In the genomic region with DNA sequence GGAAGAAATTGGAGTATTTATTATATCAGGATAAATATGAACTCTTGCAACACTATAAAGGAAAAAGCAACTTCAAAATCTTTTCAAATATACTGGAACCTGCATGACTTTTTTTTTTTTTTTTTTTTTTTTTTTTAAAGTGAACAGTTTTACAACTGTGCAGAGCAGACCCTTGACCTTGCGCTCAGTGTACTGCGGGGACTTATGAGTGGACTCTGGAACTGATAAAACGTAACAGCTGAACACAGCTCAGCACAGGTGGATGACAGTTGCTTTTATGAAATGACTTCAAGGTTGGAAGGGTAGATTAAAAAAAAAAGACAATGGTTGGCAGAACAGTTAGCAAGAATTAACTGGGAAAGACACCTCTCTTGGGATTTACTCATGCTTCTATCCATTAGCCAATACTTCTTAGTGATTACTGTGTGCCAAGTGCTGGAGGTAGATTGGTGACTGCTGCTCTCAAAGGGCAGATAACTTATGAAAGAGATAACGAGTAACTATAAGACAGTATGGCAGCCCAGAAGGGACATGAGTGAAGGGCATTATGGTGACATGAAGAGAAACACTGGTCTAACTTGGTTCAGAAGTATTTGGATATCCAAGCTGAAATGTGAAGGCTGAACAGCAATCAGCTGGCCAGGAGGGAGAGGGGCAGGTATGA, we compare ENCODE assay signal across 25 mouse cellular contexts. TPM values are rescaled to one million over a fixed set of nuclear protein-coding genes. Genes with fewer than 3 reads are reported as not detected.
A peak's percentile ranks its signal among the peaks of the same experiment; 100 is the strongest.
DNase-seq lines count a peak whose midpoint lies in the region; ATAC-seq and TF ChIP-seq lines count a peak whose summit lies in the region.
"Had no signal": no experiment of that assay in that cellular context is flagged by ENCODE, and none has a peak within 500 bp of the region (broad histone marks: within the 10 kb centered on the region; RNA-seq: fewer than 3 reads in every experiment).

No protein-coding gene starts in this region.

- no peaks in the 10 kb centered on the region; the same call in 1 of the 2 replicates for H3K36me3 ChIP-seq in liver, embryonic 14.5 days (replicated peaks; ENCODE audit: control insufficient read depth, insufficient read depth, low read depth)
- H3K36me3 ChIP-seq in liver, embryonic 12.5 days, result peaks cover 8% of the 10 kb centered on the region
- 0 out of 2 replicates have a peak, but pooled peaks cover 2% of the 10 kb centered on the region for H3K36me3 ChIP-seq in intestine, embryonic 16.5 days (ENCODE audit: control insufficient read depth, insufficient read depth, low read length)
- no peaks in the 10 kb centered on the region for H3K36me3 ChIP-seq in lung, postnatal 0 days (ENCODE audit: insufficient read depth, low read length)

- no peak overlapping the region for H3K4me2 ChIP-seq in liver, embryonic 14.5 days (ENCODE audit: low read depth)
- H3K4me2 ChIP-seq in liver, embryonic 12.5 days, result no peak overlapping the region
- H3K4me2 ChIP-seq in intestine, embryonic 16.5 days (ENCODE audit: low read depth, low read length), result peak overlapping the region; percentile 37; the same call in 1 of the 2 replicates
- no peak overlapping the region for H3K4me2 ChIP-seq in lung, postnatal 0 days (replicated peaks; ENCODE audit: low read depth, low read length)
- H3K4me2 ChIP-seq: forebrain, embryonic 13.5 days; heart, embryonic 12.5 days; hindbrain, embryonic 15.5 days had no signal

- H3K9ac ChIP-seq in liver, embryonic 14.5 days (replicated peaks), result no peak overlapping the region
- no peak overlapping the region for H3K9ac ChIP-seq in liver, embryonic 12.5 days
- H3K9ac ChIP-seq in intestine, embryonic 16.5 days (ENCODE audit: low read depth, low read length), result no peak overlapping the region
- H3K9ac ChIP-seq in lung, postnatal 0 days (replicated peaks; ENCODE audit: low read depth), result no peak overlapping the region
- H3K9ac ChIP-seq: forebrain, embryonic 13.5 days; forebrain, postnatal 0 days; heart, embryonic 12.5 days; hindbrain, embryonic 15.5 days had no signal

- TF ChIP-seq CTCF in liver, embryonic 14.5 days (IDR thresholded peaks at IDR 0.05; ENCODE audit: low read depth), result no peak
- no peak for TF ChIP-seq CTCF in lung, postnatal 0 days (IDR thresholded peaks at IDR 0.05)

- peak; percentile 29 for DNase-seq in kidney, adult 9 months
- DNase-seq in kidney, adult 18-20 months, result no peak
- DNase-seq in liver, embryonic 14.5 days (ENCODE audit: low read depth in 3 of 3, low spot score in 3 of 3), result peak in 1 of 3 experiments; percentile 15
- DNase-seq in lung, postnatal 0 days (ENCODE audit: low spot score), result no peak
- DNase-seq in layer of hippocampus, adult 18-20 months (ENCODE audit: low spot score in 2 of 2), result no peak
- DNase-seq: adrenal gland, adult 8-10 months; adrenal gland, postnatal 36 days; cerebellum, adult 11-12 months; cerebellum, adult 9-11 months; cerebellum, postnatal 36 days; forebrain, postnatal 0 days; gastrocnemius, postnatal 14 days; heart, postnatal 36 days had no signal

- 58% methylated on average over 4 of the region's 4 CpGs for WGBS in liver, embryonic 14.5 days (ENCODE audit: insufficient replicate concordance)
- WGBS in liver, embryonic 12.5 days (ENCODE audit: insufficient replicate concordance), result 72% methylated on average over 4 of the region's 4 CpGs
- 62% methylated on average over 4 of the region's 4 CpGs for WGBS in intestine, embryonic 16.5 days
- WGBS in lung, postnatal 0 days, result 82% methylated on average over 4 of the region's 4 CpGs

- no peak overlapping the region for H3K4me3 ChIP-seq in liver, embryonic 14.5 days (ENCODE audit: insufficient read depth in 1 of 2, low read depth in 2 of 2, low read length in 2 of 2)
- no peak overlapping the region for H3K4me3 ChIP-seq in liver, embryonic 12.5 days
- no peak overlapping the region for H3K4me3 ChIP-seq in intestine, embryonic 16.5 days (ENCODE audit: low read length)
- H3K4me3 ChIP-seq in lung, postnatal 0 days (ENCODE audit: low read depth, low read length), result no peak overlapping the region
- H3K4me3 ChIP-seq: embryonic facial prominence, embryonic 10.5 days; forebrain, embryonic 13.5 days; heart, embryonic 12.5 days; hindbrain, embryonic 15.5 days had no signal

- H3K27me3 ChIP-seq in liver, embryonic 14.5 days (ENCODE audit: control insufficient read depth, insufficient read depth, low read length), result no peaks in the 10 kb centered on the region; the same call in 1 of the 2 replicates
- peaks cover 4% of the 10 kb centered on the region; the same call in 1 of the 2 replicates for H3K27me3 ChIP-seq in liver, embryonic 12.5 days (replicated peaks)
- no peaks in the 10 kb centered on the region for H3K27me3 ChIP-seq in intestine, embryonic 16.5 days (replicated peaks; ENCODE audit: control insufficient read depth, insufficient read depth, low read length)
- H3K27me3 ChIP-seq in lung, postnatal 0 days (replicated peaks; ENCODE audit: insufficient read depth, low read length), result no peaks in the 10 kb centered on the region
- H3K27me3 ChIP-seq: CH12.LX had no signal

- no peak overlapping the region for H3K27ac ChIP-seq in liver, embryonic 14.5 days
- no peak overlapping the region for H3K27ac ChIP-seq in liver, embryonic 12.5 days
- H3K27ac ChIP-seq in intestine, embryonic 16.5 days (ENCODE audit: low read length), result peak overlapping the region; percentile 69
- H3K27ac ChIP-seq in lung, postnatal 0 days (ENCODE audit: low read length), result no peak overlapping the region
- H3K27ac ChIP-seq: embryonic facial prominence, embryonic 10.5 days; forebrain, embryonic 13.5 days; hindbrain, embryonic 15.5 days had no signal

- no peaks in the 10 kb centered on the region for H3K9me3 ChIP-seq in liver, embryonic 14.5 days (ENCODE audit: control insufficient read depth, low read length)
- H3K9me3 ChIP-seq in liver, embryonic 12.5 days (replicated peaks), result no peaks in the 10 kb centered on the region
- no peaks in the 10 kb centered on the region for H3K9me3 ChIP-seq in intestine, embryonic 16.5 days (ENCODE audit: control insufficient read depth, low read length)
- H3K9me3 ChIP-seq in lung, postnatal 0 days (ENCODE audit: low read length), result no peaks in the 10 kb centered on the region
- H3K9me3 ChIP-seq: embryonic facial prominence, embryonic 10.5 days; forebrain, embryonic 13.5 days; heart, embryonic 12.5 days; hindbrain, embryonic 15.5 days had no signal

- ATAC-seq in liver, embryonic 14.5 days (ENCODE audit: insufficient read depth), result no peak
- ATAC-seq in liver, embryonic 12.5 days, result no peak
- peak; percentile 89 for ATAC-seq in intestine, embryonic 16.5 days
- ATAC-seq in lung, postnatal 0 days, result no peak
- ATAC-seq: forebrain, embryonic 13.5 days; forebrain, postnatal 0 days had no signal

- peak; percentile 35; the same call in 1 of the 2 replicates for TF ChIP-seq EP300 in liver, embryonic 14.5 days (IDR thresholded peaks at IDR 0.05; ENCODE audit: low read depth)
- no peak for TF ChIP-seq EP300 in lung, postnatal 0 days (IDR thresholded peaks at IDR 0.05)

- peaks cover 5 to 16% of the 10 kb centered on the region in 2 experiments for H3K4me1 ChIP-seq in liver, embryonic 14.5 days (replicated peaks; ENCODE audit: control insufficient read depth in 2 of 2, insufficient read depth in 2 of 2, low read length in 1 of 2)
- peaks cover 28% of the 10 kb centered on the region for H3K4me1 ChIP-seq in liver, embryonic 12.5 days
- peaks cover 10% of the 10 kb centered on the region for H3K4me1 ChIP-seq in intestine, embryonic 16.5 days (ENCODE audit: control insufficient read depth, insufficient read depth, low read length)
- no peaks in the 10 kb centered on the region for H3K4me1 ChIP-seq in lung, postnatal 0 days (ENCODE audit: insufficient read depth, low read depth, low read length)

RNA-seq across cellular contexts. Expression of a gene that starts 2.0 kb away (rescaled TPM):
- polyA plus RNA-seq in liver, embryonic 14.5 days (2012; rRNA removed), result 1.4 and 1.5 TPM in 2 replicates
- polyA plus RNA-seq in liver, embryonic 14.5 days (2014; fragmentation: Nextera tagmentation; extraction: Ambion mirVana), result 0.58 and 0.68 TPM in 2 replicates
- 2.5 TPM in 2 replicates for polyA plus RNA-seq in liver, embryonic 12.5 days (2016; fragmentation: Nextera tagmentation; extraction: Ambion mirVana)
- 12.5 and 13.6 TPM in 2 replicates for polyA plus RNA-seq in intestine, embryonic 16.5 days (2015; fragmentation: Nextera tagmentation; extraction: Ambion mirVana)
- polyA plus RNA-seq in lung, postnatal 0 days (2015; fragmentation: Nextera tagmentation; extraction: Ambion mirVana), result 48.3 and 57.0 TPM in 2 replicates
- under 1 TPM; 0.53 to 0.69 TPM for total RNA-seq in layer of hippocampus, adult 18-20 months (2021)
- total RNA-seq: CH12.LX had no signal

RNA-seq across cellular contexts. Expression of a gene that starts 2.7 kb away (rescaled TPM):
- 4.6 and 4.9 TPM in 2 replicates for polyA plus RNA-seq in liver, embryonic 14.5 days (2012; rRNA removed)
- polyA plus RNA-seq in liver, embryonic 14.5 days (2014; fragmentation: Nextera tagmentation; extraction: Ambion mirVana), result 22.9 and 24.7 TPM in 2 replicates
- 33.5 and 34.5 TPM in 2 replicates for polyA plus RNA-seq in liver, embryonic 12.5 days (2016; fragmentation: Nextera tagmentation; extraction: Ambion mirVana)
- 93.4 and 103 TPM in 2 replicates for polyA plus RNA-seq in intestine, embryonic 16.5 days (2015; fragmentation: Nextera tagmentation; extraction: Ambion mirVana)
- polyA plus RNA-seq in lung, postnatal 0 days (2015; fragmentation: Nextera tagmentation; extraction: Ambion mirVana), result 20.9 and 26.4 TPM in 2 replicates
- 10 to 100 TPM; 42.7 to 43.4 TPM for total RNA-seq in layer of hippocampus, adult 18-20 months (2021)

RNA-seq across cellular contexts. Expression of a gene that starts 23.4 kb away (rescaled TPM):
- not detected in 2 replicates for polyA plus RNA-seq in liver, embryonic 14.5 days (2012; rRNA removed)
- polyA plus RNA-seq in liver, embryonic 14.5 days (2014; fragmentation: Nextera tagmentation; extraction: Ambion mirVana), result not detected in 2 replicates
- polyA plus RNA-seq in liver, embryonic 12.5 days (2016; fragmentation: Nextera tagmentation; extraction: Ambion mirVana), result not detected in 2 replicates
- polyA plus RNA-seq in intestine, embryonic 16.5 days (2015; fragmentation: Nextera tagmentation; extraction: Ambion mirVana), result 0.04 TPM in 1 of 2 replicates, not detected in the other
- not detected in 2 replicates for polyA plus RNA-seq in lung, postnatal 0 days (2015; fragmentation: Nextera tagmentation; extraction: Ambion mirVana)
- total RNA-seq in layer of hippocampus, adult 18-20 months (2021), result not detected
- total RNA-seq: adrenal gland, adult 8-10 months; adrenal gland, postnatal 36 days; CH12.LX; forebrain, postnatal 0 days; gastrocnemius, adult 18-20 months; gastrocnemius, postnatal 14 days; heart, postnatal 36 days had no signal
- polyA plus RNA-seq: embryonic facial prominence, embryonic 14.5 days; forebrain, embryonic 13.5 days; gonadal fat pad, adult 2 months; heart, embryonic 12.5 days; heart, embryonic 16.5 days; hindbrain, embryonic 11.5 days; hindbrain, embryonic 15.5 days had no signal
